Mouse (Mus musculus) bone marrow, adult 2 months (tissue): ENCODE results near the gene Dld.

Source experiments
- CTCF ChIP-seq: fragments of 200-500 bp; IDR thresholded peaks from 2 replicates; pipeline ENCODE4 v1.5.1; 2011; ENCODE audit warnings: low read length, control low read depth; ENCODE audit not compliant: control insufficient read depth, insufficient read depth
- POLR2A ChIP-seq: fragments of 200-500 bp; IDR thresholded peaks from 2 replicates; pipeline ENCODE4 v1.6.1; 2011; ENCODE audit warnings: low read depth, mild to moderate bottlenecking, control low read depth, low read length, borderline replicate concordance; ENCODE audit not compliant: control insufficient read depth

GRCm38 (mm10) chr12:31306075-31306675 is 45.1 kb downstream of the Dld start:
- TF ChIP-seq POLR2A (no peak), CTCF (no peak)
